Mouse (Mus musculus) gastrocnemius, postnatal 36 days (tissue): ENCODE data around the gene Tmem45a2. TPM values are rescaled to one million over a fixed set of nuclear protein-coding genes. Genes with fewer than 3 reads are reported as not detected.

Experiments
- total RNA-seq, 2 experiments: library from RNA; stranded (reverse); gene quantifications; 2 replicates each; pipeline ENCODE4 v1.2.3; 2021

The Tmem45a2 gene
- total RNA-seq, 2 experiments from 2014 or later, result not detected

Other genes with a start within 250 kb of the Tmem45a2 start
- 1 to 10 TPM; 1.2 to 2.9 TPM for gene Tmem45a, start 185.2 kb downstream of the Tmem45a2 start, total RNA-seq
- gene Lnp1, start 143.3 kb downstream of the Tmem45a2 start, total RNA-seq, result not detected
- gene Tomm70a, start 50.3 kb upstream of the Tmem45a2 start, total RNA-seq, result 10 to 100 TPM; 30.4 to 33.1 TPM
- gene Nit2, start 96.0 kb upstream of the Tmem45a2 start, total RNA-seq, result 10 to 100 TPM; 24.1 to 25.1 TPM
- 10 to 100 TPM; 16.4 to 17.6 TPM for gene Tbc1d23, start 160.1 kb upstream of the Tmem45a2 start, total RNA-seq
- gene Tmem30c, start 221.5 kb upstream of the Tmem45a2 start, total RNA-seq, result not detected